Mouse (Mus musculus) heart, adult 2 months (tissue): ENCODE results near the gene Fbp1. TPM values are rescaled to one million over a fixed set of nuclear protein-coding genes. Genes with fewer than 3 reads are reported as not detected.

Experiments used
- DNase-seq, 2 experiments: peaks; one replicate each; pipeline ENCODE4 v3.0.0; 2021
- H3K27ac ChIP-seq: fragments of 200-600 bp; 2 replicates; pipeline ENCODE4 v1.8.1; 2022
- H3K27me3 ChIP-seq: fragments of 200-500 bp; 2 replicates; pipeline ENCODE4 v1.6.1; 2012; ENCODE audit warnings: mild to moderate bottlenecking, low read length, inconsistent platforms, mixed read lengths; ENCODE audit not compliant: control insufficient read depth, insufficient read depth
- H3K36me3 ChIP-seq: fragments of 200-500 bp; 2 replicates; pipeline ENCODE4 v1.6.1; 2012; ENCODE audit warnings: low read length, inconsistent platforms; ENCODE audit not compliant: control insufficient read depth, insufficient read depth
- H3K4me1 ChIP-seq: fragments of 200-500 bp; 2 replicates; pipeline ENCODE4 v1.6.1; 2011; ENCODE audit warnings: low read length; ENCODE audit not compliant: control insufficient read depth, insufficient read depth
- H3K4me3 ChIP-seq: fragments of 200-600 bp; 2 replicates; pipeline ENCODE4 v1.8.1; 2022
- H3K79me2 ChIP-seq: fragments of 200-500 bp; replicated peaks from 2 replicates; pipeline ENCODE4 v1.6.1; 2012; ENCODE audit warnings: mild to moderate bottlenecking, inconsistent platforms, low read length, moderate library complexity, mixed read lengths; ENCODE audit not compliant: control insufficient read depth, insufficient read depth
- H3K9ac ChIP-seq: fragments of 200-500 bp; 2 replicates; pipeline ENCODE4 v1.6.1; 2012; ENCODE audit warnings: low read depth, mild to moderate bottlenecking, control low read depth, inconsistent platforms, low read length, mixed read lengths
- CTCF ChIP-seq: fragments of 200-600 bp; IDR thresholded peaks from 2 replicates; pipeline ENCODE4 v1.8.1; 2022; ENCODE audit warnings: antibody characterized with exemption, mild to moderate bottlenecking, moderate library complexity
- EP300 ChIP-seq: fragments of 200-500 bp; IDR thresholded peaks from 2 replicates; pipeline ENCODE4 v1.6.1; 2011; ENCODE audit warnings: low read depth, low read length, control low read depth; ENCODE audit not compliant: insufficient read depth
- POLR2A ChIP-seq: fragments of 200-500 bp; IDR thresholded peaks from 2 replicates; pipeline ENCODE4 v1.6.1; 2011; ENCODE audit warnings: mild to moderate bottlenecking, low read depth, low read length, control low read depth; ENCODE audit not compliant: insufficient read depth
- WGBS: fragments of 180-500 bp; shearing (Covaris S2); methylation state at CpG from one replicate; pipeline ENCODE4 v1.1.7; 2018; 5-methylcytosine and 5-hydroxymethylcytosine counted together
- intact Hi-C: fragments of 180-260 bp; cut with DNase I; formaldehyde crosslinking; loops from one replicate; pipeline ENCODE4 v1.15.1; 2025
- polyA plus RNA-seq: library from polyadenylated mRNA; depleted of rRNA; stranded (reverse); fragments of >200 nt; gene quantifications from 2 replicates; pipeline ENCODE4 v1.2.3, GENCODE M21; 2012
- total RNA-seq, 2 experiments: library from RNA; stranded (reverse); gene quantifications; 2 replicates each; pipeline ENCODE4 v1.2.3; 2021

Fbp1 gene
- total and polyA plus RNA-seq, 3 experiments = 0.51 TPM; not detected in 2

DNA sequence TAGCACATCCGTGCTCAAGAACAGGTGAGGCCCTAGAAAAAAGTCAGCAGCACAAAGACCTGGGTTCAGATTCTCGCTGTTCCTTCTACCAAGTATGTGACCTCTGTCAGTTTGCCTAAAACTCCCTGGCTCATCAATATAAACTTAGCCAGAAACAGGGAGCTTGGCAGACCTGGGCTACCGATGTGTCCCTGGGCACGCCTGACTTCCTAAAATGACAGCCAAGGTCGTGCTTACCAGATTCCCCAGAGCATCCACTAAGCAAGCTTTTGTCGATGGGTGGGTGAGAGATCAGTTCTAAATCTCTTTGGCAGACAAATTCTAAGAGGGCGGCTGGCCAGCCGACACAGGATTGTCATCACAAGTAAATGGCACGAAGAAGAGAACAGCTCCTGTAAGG, 6.7 kb downstream of the Fbp1 start:
- Histone ChIP-seq H3K27ac (no peak overlapping the region), H3K36me3 (no peaks in the 10 kb centered on the region), H3K27me3 (no peaks in the 10 kb centered on the region), H3K79me2 (no peaks in the 10 kb centered on the region), H3K9ac (no peak overlapping the region), H3K4me1 (peaks cover 6% of the 10 kb centered on the region), H3K4me3 (no peak overlapping the region)
- DNase-seq = no peak
- 53% methylated on average over 9 of the region's 9 CpGs for WGBS
- TF ChIP-seq CTCF = no peak
- TF ChIP-seq POLR2A = no peak
- TF ChIP-seq EP300 = no peak
- intact Hi-C loops = no loop called here

DNA sequence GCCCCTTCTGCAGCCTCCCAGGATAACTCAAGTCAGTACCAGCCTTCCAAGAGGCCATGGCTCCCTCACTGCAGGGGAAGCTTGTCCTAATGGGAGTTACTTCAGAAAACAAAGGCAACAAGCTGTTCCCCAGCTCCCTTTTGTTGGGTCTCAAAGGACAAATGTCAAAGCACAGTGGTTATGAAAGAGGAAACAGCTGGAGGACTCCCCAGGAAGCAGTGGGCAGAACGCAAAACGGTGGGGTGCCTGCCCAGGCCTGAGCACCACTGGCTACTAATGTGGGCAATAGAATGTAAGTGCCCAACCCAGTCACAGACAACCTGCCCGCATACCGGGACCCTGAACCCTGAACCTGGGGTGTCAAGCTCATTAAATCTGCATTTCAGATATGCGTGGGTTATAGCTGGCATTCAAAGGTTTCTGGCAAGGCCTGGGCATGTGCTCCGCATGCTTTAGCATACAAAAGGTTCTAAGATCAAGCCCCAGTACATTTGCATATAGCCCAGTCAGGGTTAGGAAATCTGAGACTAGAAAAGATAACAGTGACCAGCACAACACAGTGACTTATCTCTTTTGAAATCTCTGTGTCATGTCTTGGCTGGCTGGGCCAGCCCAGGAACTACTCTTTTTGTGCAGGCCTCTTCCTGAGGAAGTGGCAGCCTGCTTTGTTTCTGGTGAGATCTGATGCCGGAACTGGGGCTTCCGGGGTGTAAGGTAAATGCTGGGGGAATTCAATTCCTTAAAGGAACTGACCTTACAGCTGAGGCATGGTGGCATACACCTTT, 8.1 kb downstream of the Fbp1 start:
- no peak for TF ChIP-seq EP300
- TF ChIP-seq CTCF = no peak
- Histone ChIP-seq H3K27ac (no peak overlapping the region), H3K4me1 (peaks cover 6% of the 10 kb centered on the region), H3K27me3 (no peaks in the 10 kb centered on the region), H3K79me2 (no peaks in the 10 kb centered on the region), H3K4me3 (no peak overlapping the region), H3K36me3 (no peaks in the 10 kb centered on the region), H3K9ac (no peak overlapping the region)
- intact Hi-C loops = no loop called here
- 46% methylated on average over 8 of the region's 8 CpGs for WGBS
- peak in 1 of 2 experiments; percentile 27 for DNase-seq

DNA sequence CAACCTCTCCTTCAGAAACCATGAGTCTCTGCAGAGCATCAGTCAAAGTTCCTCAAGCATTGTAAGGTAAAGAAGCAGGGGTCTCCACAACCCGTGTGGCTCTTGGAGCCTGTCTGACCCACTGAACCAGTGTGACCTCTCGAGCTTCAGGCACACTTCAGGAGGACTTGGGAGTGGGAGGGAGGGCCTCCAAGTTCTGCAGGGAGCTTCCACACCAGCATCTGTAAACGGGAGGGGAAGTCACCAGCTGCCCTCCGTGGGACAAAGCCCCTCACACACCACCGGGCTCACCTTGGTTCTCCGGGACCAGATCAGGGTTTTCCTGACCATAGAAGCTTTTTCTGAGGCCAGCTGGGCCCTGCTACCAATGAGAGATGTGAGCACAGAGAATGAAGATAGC, 8.7 kb downstream of the Fbp1 start:
- Histone ChIP-seq H3K4me1 (peaks cover 6% of the 10 kb centered on the region), H3K27me3 (no peaks in the 10 kb centered on the region), H3K27ac (no peak overlapping the region), H3K4me3 (no peak overlapping the region), H3K79me2 (no peaks in the 10 kb centered on the region), H3K9ac (no peak overlapping the region), H3K36me3 (no peaks in the 10 kb centered on the region)
- DNase-seq = no peak
- TF ChIP-seq CTCF (no peak), POLR2A (no peak), EP300 (no peak)
- WGBS = 62% methylated on average over 6 of the region's 6 CpGs
- intact Hi-C loops = no loop called here

DNA sequence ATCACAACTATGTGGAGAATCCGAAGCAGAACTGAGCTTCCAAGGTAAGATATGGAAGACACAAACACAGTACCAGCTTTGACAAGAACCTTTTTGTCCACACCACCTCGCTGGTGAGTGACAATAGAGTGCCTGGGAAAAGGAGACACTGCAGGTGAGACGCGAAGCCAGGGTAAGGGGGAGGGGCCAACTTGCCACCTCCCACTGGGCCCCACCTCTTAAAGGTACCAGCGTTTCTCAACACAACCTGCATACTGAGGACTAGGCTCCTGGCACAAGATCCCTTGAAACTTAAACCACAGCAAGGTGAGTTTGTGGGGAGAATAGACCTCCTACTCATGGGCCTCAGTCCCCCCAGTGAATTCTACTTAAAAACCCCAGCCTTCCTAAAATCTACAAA, 10.8 kb downstream of the Fbp1 start:
- no peak for DNase-seq
- TF ChIP-seq CTCF (no peak), POLR2A (no peak), EP300 (no peak)
- peaks cover 6% of the 10 kb centered on the region for H3K4me1 ChIP-seq
- H3K9ac ChIP-seq = no peak overlapping the region
- no peak overlapping the region for H3K27ac ChIP-seq
- WGBS = 26% methylated on average over 5 of the region's 5 CpGs
- intact Hi-C loops = no loop called here
- no peaks in the 10 kb centered on the region for H3K79me2 ChIP-seq
- H3K36me3 ChIP-seq = no peaks in the 10 kb centered on the region
- no peaks in the 10 kb centered on the region for H3K27me3 ChIP-seq
- no peak overlapping the region for H3K4me3 ChIP-seq

DNA sequence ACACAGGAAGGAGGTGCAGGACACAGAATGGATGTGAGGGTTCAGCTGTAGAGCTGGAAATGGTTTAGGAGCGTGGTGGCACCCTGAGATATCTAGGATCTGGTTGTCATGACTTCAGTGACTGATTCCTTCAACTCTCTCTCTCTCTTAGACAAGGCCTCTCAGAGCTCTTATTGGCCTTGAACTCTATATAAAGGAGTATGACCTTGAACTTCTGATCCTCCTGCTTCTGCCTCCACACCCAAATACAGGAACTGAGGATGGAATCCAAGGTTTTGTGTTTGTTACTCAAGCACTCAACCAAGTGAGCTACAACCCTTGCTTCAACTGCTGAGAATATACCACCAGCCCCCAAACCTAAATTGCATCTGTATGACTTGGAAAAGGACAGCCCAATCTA, 12.0 kb downstream of the Fbp1 start:
- H3K9ac ChIP-seq = no peak overlapping the region
- H3K4me1 ChIP-seq = peaks cover 4% of the 10 kb centered on the region
- no peaks in the 10 kb centered on the region for H3K27me3 ChIP-seq
- H3K27ac ChIP-seq = no peak overlapping the region
- intact Hi-C loops = no loop called here
- 84% methylated on average over 1 of the region's 1 CpGs for WGBS
- no peak overlapping the region for H3K4me3 ChIP-seq
- no peak for TF ChIP-seq EP300
- no peak for TF ChIP-seq CTCF
- no peak for TF ChIP-seq POLR2A
- no peak for DNase-seq
- no peaks in the 10 kb centered on the region for H3K79me2 ChIP-seq
- H3K36me3 ChIP-seq = no peaks in the 10 kb centered on the region

DNA sequence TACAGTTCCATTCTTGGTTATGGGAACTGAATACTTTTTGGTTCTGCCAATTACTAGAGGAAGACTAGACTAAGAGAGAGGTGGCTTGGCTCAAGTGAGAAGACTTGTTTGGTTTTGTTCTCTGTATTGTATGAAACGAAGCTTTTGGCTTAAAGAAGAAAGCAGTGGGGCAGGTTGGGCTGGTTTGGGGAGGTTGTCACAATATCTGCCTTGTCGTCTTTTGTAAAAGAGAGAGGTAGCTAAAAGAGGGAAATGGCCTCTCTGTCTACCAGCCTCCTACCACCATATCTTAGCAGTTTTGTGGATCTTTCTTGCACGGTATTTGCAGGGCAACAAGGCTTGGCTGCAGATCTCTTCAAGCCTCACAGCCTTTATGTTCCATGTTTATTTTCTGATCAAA, 15.8 kb downstream of the Fbp1 start:
- Histone ChIP-seq H3K27ac (no peak overlapping the region), H3K4me1 (no peaks in the 10 kb centered on the region), H3K9ac (no peak overlapping the region), H3K36me3 (no peaks in the 10 kb centered on the region), H3K79me2 (no peaks in the 10 kb centered on the region), H3K27me3 (no peaks in the 10 kb centered on the region), H3K4me3 (no peak overlapping the region)
- intact Hi-C loops = no loop called here
- TF ChIP-seq EP300 (no peak), POLR2A (no peak), CTCF (no peak)
- 79% methylated on average over 3 of the region's 3 CpGs for WGBS
- DNase-seq = no peak
